25 mouse cellular contexts compared by ENCODE assay signal in genomic region chr11:8396329-8396728, GRCm38 (mm10).
"Had no signal": no experiment of that assay in that cellular context is flagged by ENCODE, and none has a peak within 500 bp of the region (broad histone marks: within the 10 kb centered on the region; RNA-seq: fewer than 3 reads in every experiment).

No protein-coding gene starts in this region.

- H3K27me3 ChIP-seq: heart, embryonic 12.5 days; hindbrain, embryonic 13.5 days; hindbrain, embryonic 15.5 days; kidney, embryonic 15.5 days; limb, embryonic 13.5 days; limb, embryonic 15.5 days; liver, embryonic 13.5 days had no signal

- H3K4me1 ChIP-seq: heart, embryonic 10.5 days; heart, embryonic 12.5 days; hindbrain, embryonic 15.5 days; kidney, embryonic 15.5 days; limb, embryonic 15.5 days; liver, embryonic 13.5 days had no signal

- ATAC-seq: hindbrain, postnatal 0 days; intestine, embryonic 16.5 days had no signal

- DNase-seq: gastrocnemius, adult 2 months; gastrocnemius, postnatal 10 days; gastrocnemius, postnatal 25 days; heart, adult 18-20 months; heart, postnatal 10 days; kidney, adult 11 months; kidney, adult 2 months; kidney, adult 9 months; kidney, postnatal 14 days; kidney, postnatal 36 days; layer of hippocampus, adult 9-11 months; layer of hippocampus, postnatal 36 days; left cerebral cortex, postnatal 4 days; liver, embryonic 13.5 days; lung, adult 18-20 months had no signal

- H3K9ac ChIP-seq: heart, embryonic 12.5 days; hindbrain, embryonic 13.5 days; hindbrain, embryonic 15.5 days; kidney, embryonic 15.5 days; limb, embryonic 13.5 days; limb, embryonic 15.5 days; liver, embryonic 13.5 days had no signal

- H3K4me2 ChIP-seq: heart, embryonic 12.5 days; hindbrain, embryonic 13.5 days; hindbrain, embryonic 15.5 days; kidney, embryonic 15.5 days; limb, embryonic 13.5 days; limb, embryonic 15.5 days; liver, embryonic 13.5 days had no signal

- H3K27ac ChIP-seq: gastrocnemius, adult 2 months; heart, embryonic 10.5 days; hindbrain, embryonic 13.5 days; hindbrain, embryonic 15.5 days; hindbrain, postnatal 0 days; kidney, embryonic 15.5 days; kidney, postnatal 0 days; limb, embryonic 13.5 days; limb, embryonic 15.5 days; liver, embryonic 13.5 days had no signal

- H3K36me3 ChIP-seq: heart, embryonic 10.5 days; heart, embryonic 12.5 days; hindbrain, embryonic 13.5 days; hindbrain, embryonic 15.5 days; kidney, embryonic 15.5 days; limb, embryonic 13.5 days; limb, embryonic 15.5 days; liver, embryonic 13.5 days had no signal

- H3K9me3 ChIP-seq: hindbrain, embryonic 15.5 days; kidney, embryonic 15.5 days; limb, embryonic 15.5 days; liver, embryonic 13.5 days had no signal

- H3K4me3 ChIP-seq: gastrocnemius, adult 2 months; heart, embryonic 10.5 days; heart, embryonic 12.5 days; hindbrain, embryonic 13.5 days; hindbrain, embryonic 15.5 days; kidney, embryonic 15.5 days; limb, embryonic 13.5 days; limb, embryonic 15.5 days; liver, embryonic 13.5 days had no signal
